Mouse (Mus musculus) T-helper 1 cell (primary cell): ENCODE data around the gene Pmepa1.

Experiments
- in situ Hi-C: fragments of 300-600 bp; cut with MboI, MseI; formaldehyde crosslinking; loops from one replicate; pipeline ENCODE4 v1.15.1; 2025; ENCODE audit warnings: high pct_unique_total_duplicates

The Pmepa1 gene

GRCm38 (mm10) chr2:173276409-173276808 is at the start of gene Pmepa1:
Gene Pmepa1, minus strand, starts transcription at chr2:173276533.
- in situ Hi-C loops, result no loop called here

DNA sequence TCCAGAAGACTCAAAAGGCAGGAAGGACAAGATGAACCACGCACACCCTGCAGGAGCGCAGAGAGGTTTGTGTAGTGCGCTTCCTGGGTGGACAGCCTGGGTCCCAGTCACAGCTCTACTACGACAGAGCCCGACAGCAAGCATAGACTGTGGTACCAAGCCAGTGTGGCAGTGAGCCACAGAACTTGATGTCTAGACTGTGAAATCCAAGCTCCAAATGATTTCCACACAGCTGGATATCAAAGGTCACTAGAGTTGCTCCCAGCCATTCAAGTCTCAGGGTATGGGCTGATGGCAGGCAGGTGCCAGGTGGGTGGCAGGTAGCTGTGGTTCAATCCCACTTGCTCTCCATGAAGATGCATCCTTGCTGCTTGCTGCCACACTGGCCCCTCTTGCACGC is 45.4 kb upstream of the Pmepa1 start:
- in situ Hi-C loops, result no loop called here

GRCm38 (mm10) chr2:173321194-173321593 is 44.9 kb upstream of the Pmepa1 start:
- in situ Hi-C loops, result no loop called here

GRCm38 (mm10) chr2:173314291-173314690 is 38.0 kb upstream of the Pmepa1 start:
- in situ Hi-C loops, result no loop called here

- in situ Hi-C loops, result loop anchor here (10.0 kb wide), 1 partner anchor 1056 kb away; no protein-coding TSS in a partner anchor
Observed at GRCm38 (mm10) chr2:173308486-173308885, 32.2 kb upstream of the Pmepa1 start.

- in situ Hi-C loops, result loop anchor here (10.0 kb wide), 1 partner anchor 1057 kb away; no protein-coding TSS in a partner anchor
Observed at GRCm38 (mm10) chr2:173307984-173308383, 31.7 kb upstream of the Pmepa1 start.

GRCm38 (mm10) chr2:173307561-173307960 is 31.2 kb upstream of the Pmepa1 start:
- in situ Hi-C loops, result loop anchor here (10.0 kb wide), 1 partner anchor 1057 kb away; no protein-coding TSS in a partner anchor

GRCm38 (mm10) chr2:173306734-173307525 is 30.6 kb upstream of the Pmepa1 start:
- in situ Hi-C loops, result loop anchor here (10.0 kb wide), 1 partner anchor 1058 kb away; no protein-coding TSS in a partner anchor

- in situ Hi-C loops, result loop anchor here (10.0 kb wide), 1 partner anchor 1060 kb away; no protein-coding TSS in a partner anchor
Observed at GRCm38 (mm10) chr2:173305011-173305410, 28.7 kb upstream of the Pmepa1 start.

DNA sequence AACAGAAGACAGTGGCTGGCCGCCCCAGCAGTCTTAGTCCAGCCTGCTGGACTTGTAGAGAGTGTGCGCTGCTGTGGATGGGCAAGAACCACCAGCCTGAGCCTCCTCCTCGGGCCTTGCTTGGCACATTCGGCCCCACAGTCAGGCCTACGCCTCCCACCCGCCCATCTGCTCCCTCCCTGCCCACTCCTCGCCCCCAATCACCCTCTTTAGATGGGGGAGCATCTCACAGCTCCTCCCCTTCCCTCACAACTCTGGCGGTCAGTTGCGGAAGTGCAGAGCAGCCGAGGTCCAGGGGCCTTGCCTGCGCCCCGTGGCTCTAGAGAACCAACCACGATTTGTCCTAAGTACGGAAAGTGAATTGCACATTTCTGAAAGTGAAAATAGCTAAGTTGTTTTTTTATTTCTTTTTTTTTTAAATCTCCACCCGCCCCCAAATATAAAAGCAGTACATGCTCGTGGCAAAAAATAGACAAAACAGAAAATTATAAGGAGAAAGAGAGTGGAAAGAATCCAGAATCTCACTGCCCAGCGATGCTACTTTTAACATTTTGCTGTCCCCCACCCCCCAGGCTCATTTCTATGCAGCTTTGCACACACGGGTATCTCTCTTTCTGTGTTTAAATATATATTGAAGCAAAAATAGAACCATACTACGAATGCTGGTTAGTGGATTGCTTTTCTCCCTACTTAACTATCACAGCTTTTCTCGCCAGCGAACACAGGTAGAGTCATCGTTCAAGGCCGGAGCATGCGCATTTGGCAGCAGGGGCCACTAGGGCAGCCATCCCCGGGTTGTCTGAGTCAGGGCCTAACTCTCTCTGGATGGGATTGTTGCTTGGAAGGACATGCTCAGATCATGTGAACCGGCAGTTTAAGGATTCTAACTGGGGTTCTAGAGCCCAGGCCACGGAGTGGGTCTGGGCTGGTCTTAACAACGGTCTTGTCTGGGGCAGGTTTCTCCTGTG is 24.6 kb upstream of the Pmepa1 start:
- in situ Hi-C loops, result loop anchor here (10.0 kb wide), 1 partner anchor 1064 kb away; no protein-coding TSS in a partner anchor

DNA sequence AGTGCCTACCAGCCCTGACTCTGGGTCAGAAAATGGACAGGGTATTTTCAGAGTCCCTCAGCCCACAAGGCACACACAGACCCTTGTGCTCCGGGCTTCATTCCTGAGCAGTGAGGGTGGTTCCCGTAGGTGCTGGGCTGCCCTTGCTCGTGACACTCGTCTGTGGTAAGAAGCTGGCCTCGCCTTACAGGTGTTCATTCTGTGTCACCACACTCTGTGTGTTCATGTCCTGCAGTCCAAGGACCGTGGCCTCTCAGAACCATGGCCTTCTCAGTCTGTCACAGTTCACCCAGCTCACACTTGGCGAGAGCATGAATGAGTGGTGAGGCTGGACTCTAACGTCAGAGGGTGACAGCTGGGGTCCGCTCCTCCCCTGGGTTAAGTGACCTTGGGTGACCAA is 20.1 kb upstream of the Pmepa1 start:
- in situ Hi-C loops, result no loop called here

DNA sequence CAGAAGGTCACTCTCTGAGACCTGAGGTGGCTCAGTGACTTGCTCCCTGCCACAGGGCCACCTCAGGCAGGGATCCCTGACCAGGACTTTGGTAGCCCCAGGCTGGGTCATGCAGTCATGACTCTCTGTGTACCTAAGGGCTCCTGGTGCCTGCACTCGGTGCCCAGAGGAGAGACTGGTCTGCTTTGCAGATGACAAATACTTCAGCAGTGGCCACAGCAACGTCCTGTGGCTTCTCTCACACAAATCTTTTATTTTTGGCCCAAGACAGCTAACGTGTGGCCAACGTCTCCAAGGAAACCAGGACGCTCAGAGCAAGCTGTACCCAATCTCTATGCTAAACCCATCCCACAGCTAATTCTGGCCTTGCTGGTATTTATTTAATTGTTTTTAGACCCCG is 16.7 kb upstream of the Pmepa1 start:
- in situ Hi-C loops, result no loop called here

- in situ Hi-C loops, result no loop called here
Observed at GRCm38 (mm10) chr2:173292551-173292950, 16.2 kb upstream of the Pmepa1 start.

DNA sequence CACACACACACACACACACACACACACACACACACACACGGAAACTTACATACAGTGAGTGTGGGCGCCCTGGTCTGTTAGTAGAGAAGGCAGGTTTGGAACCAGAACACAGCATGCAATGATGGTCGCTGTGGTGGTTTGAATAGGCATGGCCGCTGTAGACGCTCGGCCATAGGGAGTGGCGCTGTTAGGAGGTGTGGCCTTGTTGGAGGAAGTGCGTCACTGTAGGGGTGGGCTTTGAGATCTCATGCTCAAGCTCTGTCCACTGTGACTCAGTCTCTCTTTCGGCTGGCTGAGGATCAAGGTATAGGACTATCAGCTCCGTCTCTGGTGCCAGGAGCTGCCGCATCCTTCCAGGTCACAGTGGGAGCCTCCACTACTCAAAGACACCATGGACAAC is 14.6 kb upstream of the Pmepa1 start:
- in situ Hi-C loops, result no loop called here

DNA sequence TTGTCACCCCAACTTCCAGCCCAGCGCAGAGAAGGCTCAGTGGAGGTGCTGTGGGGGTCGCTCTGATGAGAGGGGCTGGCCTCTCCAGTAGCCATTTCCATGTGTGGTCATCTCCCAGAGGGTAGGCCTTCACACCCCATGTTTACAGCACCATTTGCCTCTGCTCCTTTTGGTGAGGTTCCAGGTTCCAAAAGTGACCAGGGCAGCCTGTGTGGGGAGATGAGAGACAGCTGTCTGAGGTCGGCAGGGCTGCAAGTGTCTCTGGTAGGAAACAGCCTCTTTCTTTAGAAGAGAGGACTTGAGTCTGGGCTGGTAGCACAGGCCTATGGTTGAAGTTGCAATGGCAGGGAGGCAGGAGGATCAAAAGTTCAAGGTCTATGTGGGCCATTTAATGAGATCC is 13.6 kb upstream of the Pmepa1 start:
- in situ Hi-C loops, result no loop called here

- in situ Hi-C loops, result no loop called here
Observed at GRCm38 (mm10) chr2:173285816-173286538, 9.6 kb upstream of the Pmepa1 start.

DNA sequence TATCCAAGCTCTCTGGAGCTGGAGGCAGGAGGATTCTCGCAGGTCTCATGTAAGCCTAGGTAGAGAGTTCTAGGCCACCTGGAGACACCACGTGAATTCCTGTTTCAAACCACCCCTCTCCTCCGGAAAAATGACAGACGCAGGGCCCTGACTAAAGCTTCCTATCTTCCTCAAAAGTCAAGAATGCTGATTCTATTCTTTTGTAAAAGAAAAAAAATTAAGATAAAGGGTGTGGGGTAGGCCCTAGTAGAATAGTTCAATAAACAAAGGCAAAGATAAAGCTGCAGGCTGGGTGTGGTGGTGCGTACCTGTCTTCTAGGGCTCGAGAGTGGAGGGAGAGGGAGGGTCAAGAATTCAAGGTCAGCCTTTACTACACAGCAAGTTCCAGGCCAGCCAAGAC is 8.4 kb upstream of the Pmepa1 start:
- in situ Hi-C loops, result no loop called here

DNA sequence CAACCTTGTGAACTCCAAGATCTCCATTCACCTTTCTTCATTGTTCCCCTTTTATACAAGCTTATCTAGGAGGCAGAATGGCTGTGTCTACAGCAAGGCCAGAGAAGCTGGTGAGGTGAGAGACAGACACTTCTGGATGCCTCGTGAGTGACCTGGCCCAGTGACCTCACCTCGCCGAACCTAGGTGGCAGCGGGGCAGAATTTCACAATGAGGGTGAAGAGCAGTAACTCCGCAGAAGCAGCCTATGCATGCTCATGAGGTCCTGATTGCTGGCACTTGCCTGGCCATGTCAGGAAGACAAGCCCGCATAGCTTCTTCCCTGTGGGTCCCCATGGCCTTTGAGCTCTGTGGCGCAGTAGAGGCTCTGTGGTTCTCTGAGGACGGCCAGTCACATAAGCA is 5.9 kb upstream of the Pmepa1 start:
- in situ Hi-C loops, result no loop called here

DNA sequence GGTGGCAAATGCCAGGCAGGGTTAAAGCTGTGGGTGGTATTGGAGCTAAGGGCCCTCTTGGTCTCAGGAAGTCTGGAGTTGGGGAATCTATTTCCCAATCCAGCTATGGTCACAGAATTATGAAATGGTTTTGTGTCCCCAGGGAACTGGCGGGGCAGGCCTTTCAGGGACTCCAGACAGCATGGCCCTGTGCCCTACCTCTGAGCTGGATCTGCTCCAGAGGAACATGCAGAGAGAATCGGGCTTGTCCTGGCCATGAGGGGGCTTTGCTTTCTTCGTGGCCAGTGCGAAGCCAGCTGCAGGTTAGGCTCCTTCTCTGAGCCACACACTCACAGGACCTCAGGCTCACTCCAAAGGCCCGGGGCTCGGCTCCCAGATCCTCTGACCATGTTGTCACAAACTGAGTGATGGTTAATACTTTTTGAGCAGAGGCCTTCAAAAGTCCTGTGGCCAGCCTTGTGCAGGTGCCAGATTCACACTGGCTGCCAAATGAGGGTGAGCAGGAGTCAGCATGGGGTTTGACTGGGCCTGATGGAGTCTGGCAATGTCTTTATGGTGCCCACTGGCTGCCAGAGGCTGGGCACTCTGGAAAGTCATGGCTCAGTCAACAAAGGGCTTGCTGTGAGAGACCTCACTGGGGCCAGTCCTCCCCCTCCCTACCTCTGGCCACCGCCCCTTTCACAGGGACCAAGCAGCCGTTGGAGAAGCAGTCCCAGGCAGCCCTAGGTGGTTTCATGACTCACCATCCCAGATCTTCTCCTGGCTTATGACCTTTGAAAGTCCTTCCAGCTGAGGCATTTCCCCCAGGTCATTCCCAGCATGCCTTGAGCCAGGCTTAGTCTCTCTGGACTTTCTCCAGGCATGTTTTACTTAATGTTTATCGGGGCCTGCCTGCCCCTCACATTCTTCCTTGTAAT is 4.9 kb upstream of the Pmepa1 start:
- in situ Hi-C loops, result no loop called here

GRCm38 (mm10) chr2:173278846-173279580 is 2.7 kb upstream of the Pmepa1 start:
- in situ Hi-C loops, result no loop called here
